In the genomic region with DNA sequence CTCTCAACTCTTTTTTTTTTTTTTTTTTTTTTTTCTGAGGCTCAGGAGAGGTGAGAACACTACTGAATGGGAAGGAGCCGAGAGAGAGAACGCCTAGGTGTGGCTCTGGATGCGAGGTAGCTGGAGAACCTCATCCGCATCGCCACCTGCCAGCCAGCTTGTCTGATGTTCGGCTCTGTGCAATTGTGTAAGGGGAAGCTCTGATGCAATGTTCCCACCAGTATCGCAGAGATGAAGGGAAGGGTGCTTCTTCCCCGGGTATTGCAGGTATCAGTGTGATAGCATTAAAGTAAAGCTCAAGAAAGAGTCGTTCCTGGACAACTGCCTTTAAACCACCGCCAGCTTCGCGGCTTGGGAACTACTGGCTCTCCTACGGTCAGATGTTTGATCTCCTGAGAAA, we compare ENCODE assay signal across 10 mouse cellular contexts. TPM values are rescaled to one million over a fixed set of nuclear protein-coding genes. Genes with fewer than 3 reads are reported as not detected.
A peak's percentile ranks its signal among the peaks of the same experiment; 100 is the strongest.
DNase-seq lines count a peak whose midpoint lies in the region; ATAC-seq lines count a peak whose summit lies in the region.
"Had no signal": no experiment of that assay in that cellular context is flagged by ENCODE, and none has a peak within 500 bp of the region (broad histone marks: within the 10 kb centered on the region; RNA-seq: fewer than 3 reads in every experiment).

No protein-coding gene starts in this region.

- no peak for ATAC-seq in neural tube, embryonic 12.5 days (ENCODE audit: low FRiP score, low read depth)
- ATAC-seq in forebrain, embryonic 12.5 days (ENCODE audit: low FRiP score): no peak
- ATAC-seq in limb, embryonic 12.5 days (ENCODE audit: insufficient number of reproducible peaks, insufficient read depth, low FRiP score, low TSS enrichment, low read depth): no peak
- no peak for ATAC-seq in stomach, embryonic 14.5 days (ENCODE audit: insufficient number of reproducible peaks, insufficient read depth, low FRiP score, low read depth)

- peaks cover 15% of the 10 kb centered on the region for H3K4me1 ChIP-seq in neural tube, embryonic 12.5 days
- H3K4me1 ChIP-seq in forebrain, embryonic 12.5 days: peaks cover 18% of the 10 kb centered on the region
- H3K4me1 ChIP-seq in limb, embryonic 12.5 days (replicated peaks): peaks cover 10% of the 10 kb centered on the region
- no peaks in the 10 kb centered on the region for H3K4me1 ChIP-seq in stomach, embryonic 14.5 days (ENCODE audit: control insufficient read depth, insufficient read depth, low read length)

- no peak overlapping the region for H3K9ac ChIP-seq in neural tube, embryonic 12.5 days
- H3K9ac ChIP-seq in forebrain, embryonic 12.5 days: peak overlapping the region; percentile 84; the same call in 1 of the 2 replicates
- peak overlapping the region; percentile 73; the same call in 1 of the 2 replicates for H3K9ac ChIP-seq in limb, embryonic 12.5 days (replicated peaks)
- H3K9ac ChIP-seq in stomach, embryonic 14.5 days (replicated peaks; ENCODE audit: low read depth, low read length): no peak overlapping the region

- H3K36me3 ChIP-seq in neural tube, embryonic 12.5 days: no peaks in the 10 kb centered on the region
- 0 out of 2 replicates have a peak, but pooled peaks cover 3% of the 10 kb centered on the region for H3K36me3 ChIP-seq in forebrain, embryonic 12.5 days (replicated peaks)
- no peaks in the 10 kb centered on the region for H3K36me3 ChIP-seq in limb, embryonic 12.5 days
- no peaks in the 10 kb centered on the region for H3K36me3 ChIP-seq in stomach, embryonic 14.5 days (ENCODE audit: control insufficient read depth, insufficient read depth, low read length)

- WGBS in neural tube, embryonic 12.5 days: 65% methylated on average over 13 of the region's 13 CpGs
- WGBS in forebrain, embryonic 12.5 days: 60% methylated on average over 13 of the region's 13 CpGs
- 60% methylated on average over 13 of the region's 13 CpGs for WGBS in limb, embryonic 12.5 days
- 55% methylated on average over 13 of the region's 13 CpGs for WGBS in stomach, embryonic 14.5 days

- peak overlapping the region; percentile 82 for H3K4me2 ChIP-seq in neural tube, embryonic 12.5 days (replicated peaks)
- H3K4me2 ChIP-seq in forebrain, embryonic 12.5 days: peak overlapping the region; percentile 79
- peak overlapping the region; percentile 94 for H3K4me2 ChIP-seq in limb, embryonic 12.5 days
- peak overlapping the region; percentile 99; the same call in 1 of the 2 replicates for H3K4me2 ChIP-seq in stomach, embryonic 14.5 days (replicated peaks; ENCODE audit: low read depth, low read length)

- H3K27ac ChIP-seq in neural tube, embryonic 12.5 days: no peak overlapping the region
- H3K27ac ChIP-seq in forebrain, embryonic 12.5 days: no peak overlapping the region
- no peak overlapping the region for H3K27ac ChIP-seq in limb, embryonic 12.5 days
- H3K27ac ChIP-seq in stomach, embryonic 14.5 days (ENCODE audit: low read length): no peak overlapping the region

- no peak overlapping the region for H3K4me3 ChIP-seq in neural tube, embryonic 12.5 days
- H3K4me3 ChIP-seq in forebrain, embryonic 12.5 days (replicated peaks): peak overlapping the region; percentile 72
- H3K4me3 ChIP-seq in limb, embryonic 12.5 days (replicated peaks): peak overlapping the region; percentile 68
- no peak overlapping the region for H3K4me3 ChIP-seq in stomach, embryonic 14.5 days (ENCODE audit: low read depth, low read length)
- H3K4me3 ChIP-seq: erythroblast, embryonic 14.5 days; megakaryocyte, embryonic 14.5 days had no signal

- DNase-seq in neural tube, embryonic 10.5 days (ENCODE audit: extremely low spot score, low spot score): no peak
- DNase-seq in kidney, postnatal 10 days: no peak
- DNase-seq in urinary bladder, postnatal 14 days (ENCODE audit: low spot score): no peak
- no peak for DNase-seq in layer of hippocampus, postnatal 10 days (ENCODE audit: low spot score in 2 of 2)

- no peaks in the 10 kb centered on the region for H3K9me3 ChIP-seq in neural tube, embryonic 12.5 days
- no peaks in the 10 kb centered on the region for H3K9me3 ChIP-seq in forebrain, embryonic 12.5 days
- H3K9me3 ChIP-seq in limb, embryonic 12.5 days: no peaks in the 10 kb centered on the region
- H3K9me3 ChIP-seq in stomach, embryonic 14.5 days (ENCODE audit: control insufficient read depth, low read depth, low read length): no peaks in the 10 kb centered on the region

- H3K27me3 ChIP-seq in neural tube, embryonic 12.5 days (replicated peaks): no peaks in the 10 kb centered on the region
- no peaks in the 10 kb centered on the region; the same call in 1 of the 2 replicates for H3K27me3 ChIP-seq in forebrain, embryonic 12.5 days
- H3K27me3 ChIP-seq in limb, embryonic 12.5 days: peaks cover 15% of the 10 kb centered on the region
- no peaks in the 10 kb centered on the region for H3K27me3 ChIP-seq in stomach, embryonic 14.5 days (ENCODE audit: control insufficient read depth, insufficient read depth, low read length)

RNA-seq across cellular contexts. Expression of gene Elovl4, which starts 1.7 kb away (rescaled TPM):
- polyA plus RNA-seq in neural tube, embryonic 12.5 days (2016; fragmentation: Nextera tagmentation; extraction: Ambion mirVana): 49.2 and 53.7 TPM in 2 replicates
- polyA plus RNA-seq in forebrain, embryonic 12.5 days (2016; fragmentation: Nextera tagmentation; extraction: Ambion mirVana): 47.9 and 49.9 TPM in 2 replicates
- 20.1 and 21.0 TPM in 2 replicates for polyA plus RNA-seq in limb, embryonic 12.5 days (2016; fragmentation: Nextera tagmentation; extraction: Ambion mirVana)
- 10.4 and 11.6 TPM in 2 replicates for polyA plus RNA-seq in stomach, embryonic 14.5 days (2014; fragmentation: Nextera tagmentation; extraction: Ambion mirVana)
- 10 to 100 TPM; 87.5 to 93.3 TPM for total RNA-seq in layer of hippocampus, postnatal 10 days (2021)
- polyA plus RNA-seq: erythroblast, embryonic 14.5 days had no signal

RNA-seq across cellular contexts. Expression of gene Ttk, which starts 30.1 kb away (rescaled TPM):
- polyA plus RNA-seq in neural tube, embryonic 12.5 days (2016; fragmentation: Nextera tagmentation; extraction: Ambion mirVana): 22.3 and 25.0 TPM in 2 replicates
- 42.5 and 48.8 TPM in 2 replicates for polyA plus RNA-seq in forebrain, embryonic 12.5 days (2016; fragmentation: Nextera tagmentation; extraction: Ambion mirVana)
- polyA plus RNA-seq in limb, embryonic 12.5 days (2016; fragmentation: Nextera tagmentation; extraction: Ambion mirVana): 44.0 and 45.0 TPM in 2 replicates
- 25.0 and 26.9 TPM in 2 replicates for polyA plus RNA-seq in stomach, embryonic 14.5 days (2014; fragmentation: Nextera tagmentation; extraction: Ambion mirVana)
- total RNA-seq in layer of hippocampus, postnatal 10 days (2021): 1 to 10 TPM; 1.8 to 3.0 TPM

Comparison
In these comparisons a context has a peak if more than half of its experiments do, and no peak if none do; other contexts are left out.
1. H3K4me3 ChIP-seq: peak in forebrain, embryonic 12.5 days (single experiment) and limb, embryonic 12.5 days (single experiment); none in neural tube, embryonic 12.5 days (single experiment) and stomach, embryonic 14.5 days (single experiment).
2. H3K9ac ChIP-seq: peak in forebrain, embryonic 12.5 days (single experiment) and limb, embryonic 12.5 days (single experiment); none in neural tube, embryonic 12.5 days (single experiment) and stomach, embryonic 14.5 days (single experiment).
3. Peak in every context shown above with its lines, with median percentiles within 50 percentile points of each other: H3K4me2 ChIP-seq.